Mouse (Mus musculus) testis, adult 2 months (tissue): ENCODE results near the gene Tmcc3. TPM values are rescaled to one million over a fixed set of nuclear protein-coding genes. Genes with fewer than 3 reads are reported as not detected.
A peak's percentile ranks its signal among the peaks of the same experiment; 100 is the strongest.

Experiments used
- H3K27ac ChIP-seq: fragments of 200-500 bp; 2 replicates; pipeline ENCODE4 v1.5.1; 2012; ENCODE audit warnings: low read depth, low read length; ENCODE audit not compliant: control insufficient read depth, insufficient read depth
- H3K27me3 ChIP-seq: fragments of 200-500 bp; 2 replicates; pipeline ENCODE4 v1.6.1; 2012; ENCODE audit warnings: mild to moderate bottlenecking, low read length, moderate library complexity; ENCODE audit not compliant: control insufficient read depth, insufficient read depth
- H3K36me3 ChIP-seq: fragments of 200-500 bp; 2 replicates; pipeline ENCODE4 v1.6.1; 2012; ENCODE audit warnings: mild to moderate bottlenecking, low read length; ENCODE audit not compliant: control insufficient read depth, insufficient read depth
- H3K4me1 ChIP-seq: fragments of 200-500 bp; 2 replicates; pipeline ENCODE4 v1.6.1; 2012; ENCODE audit warnings: low read length; ENCODE audit not compliant: control insufficient read depth, insufficient read depth
- H3K4me3 ChIP-seq: fragments of 200-500 bp; 2 replicates; pipeline ENCODE4 v1.5.1; 2012; ENCODE audit warnings: low read depth, mild to moderate bottlenecking, low read length, moderate library complexity, mixed read lengths; ENCODE audit not compliant: control insufficient read depth
- CTCF ChIP-seq: fragments of 200-500 bp; IDR thresholded peaks from 2 replicates; pipeline ENCODE4 v1.5.1; 2012; ENCODE audit warnings: low read depth, mild to moderate bottlenecking, inconsistent platforms, low read length, moderate library complexity; ENCODE audit not compliant: control insufficient read depth, insufficient read depth, insufficient replicate concordance
- POLR2A ChIP-seq: fragments of 200-500 bp; IDR thresholded peaks from 2 replicates; pipeline ENCODE4 v1.6.1; 2012; ENCODE audit warnings: low read depth, mild to moderate bottlenecking, inconsistent platforms, low read length, moderate library complexity; ENCODE audit not compliant: control insufficient read depth
- polyA plus RNA-seq: library from polyadenylated mRNA; depleted of rRNA; stranded (reverse); fragments of >200 nt; gene quantifications from 2 replicates; pipeline ENCODE4 v1.2.3, GENCODE M21; 2012

Tmcc3 gene
- polyA plus RNA-seq, 1 experiment: 5.7 TPM

DNA sequence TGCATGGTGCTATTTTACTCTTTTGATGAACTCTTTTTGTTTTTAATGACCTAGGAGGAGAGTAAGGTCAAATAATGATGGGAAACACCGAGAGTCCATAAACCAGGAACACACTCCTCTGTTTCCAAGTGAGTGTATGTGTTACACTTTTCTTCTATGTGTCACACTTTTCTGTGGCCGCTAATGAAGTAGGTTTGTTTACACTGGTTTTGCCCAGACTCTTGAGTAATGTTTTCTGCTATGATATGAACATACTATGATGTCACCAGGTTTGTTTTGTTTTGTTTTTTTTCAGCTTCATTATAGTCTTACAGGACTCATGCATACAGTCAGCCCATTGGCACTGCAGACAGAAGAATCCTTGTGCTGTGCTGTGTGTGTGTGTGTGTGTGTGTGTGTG, 243.6 kb downstream of the Tmcc3 start:
- no peak for TF ChIP-seq POLR2A
- TF ChIP-seq CTCF: no peak
- H3K27me3 ChIP-seq: no peaks in the 10 kb centered on the region
- no peak overlapping the region for H3K4me3 ChIP-seq
- peaks cover 11% of the 10 kb centered on the region for H3K4me1 ChIP-seq
- H3K27ac ChIP-seq: no peak overlapping the region
- H3K36me3 ChIP-seq: no peaks in the 10 kb centered on the region

DNA sequence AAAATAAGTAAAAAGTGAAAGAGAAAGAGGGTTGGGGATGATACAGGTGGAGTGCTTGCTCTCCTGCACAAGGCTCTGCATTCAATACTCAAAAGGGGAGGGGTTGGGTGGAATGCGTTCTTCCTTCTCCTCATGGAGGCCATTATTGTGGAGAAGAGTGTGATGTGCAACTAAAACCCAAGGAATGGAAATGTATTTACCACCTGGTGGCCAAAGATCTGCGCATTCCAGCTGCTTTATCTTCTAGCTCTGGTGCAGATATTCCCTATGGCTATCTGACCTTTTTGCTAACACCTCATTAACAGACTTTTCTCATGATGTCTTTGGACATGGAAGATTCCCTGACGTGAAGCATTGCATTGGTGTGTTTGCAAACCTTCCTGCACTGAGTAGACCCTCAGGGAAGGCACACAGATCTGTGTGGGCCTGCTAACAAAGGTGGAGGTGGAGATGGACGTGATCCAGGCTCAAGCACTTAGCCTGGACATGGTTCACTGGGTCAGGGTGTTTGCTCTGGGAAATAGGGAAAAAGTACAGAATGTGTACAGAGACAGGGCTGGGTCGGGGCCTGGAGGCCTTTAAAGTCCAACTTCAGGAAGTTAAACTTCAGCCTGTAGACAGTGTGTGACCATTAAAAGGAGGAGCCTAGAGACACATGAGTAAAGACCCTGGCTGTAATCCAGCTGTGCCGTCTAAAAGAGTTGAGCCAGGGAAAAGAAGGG, 245.8 kb downstream of the Tmcc3 start:
- no peak for TF ChIP-seq CTCF
- TF ChIP-seq POLR2A: no peak
- Histone ChIP-seq H3K27ac (no peak overlapping the region), H3K4me1 (no peaks in the 10 kb centered on the region), H3K36me3 (no peaks in the 10 kb centered on the region), H3K4me3 (no peak overlapping the region), H3K27me3 (no peaks in the 10 kb centered on the region)

DNA sequence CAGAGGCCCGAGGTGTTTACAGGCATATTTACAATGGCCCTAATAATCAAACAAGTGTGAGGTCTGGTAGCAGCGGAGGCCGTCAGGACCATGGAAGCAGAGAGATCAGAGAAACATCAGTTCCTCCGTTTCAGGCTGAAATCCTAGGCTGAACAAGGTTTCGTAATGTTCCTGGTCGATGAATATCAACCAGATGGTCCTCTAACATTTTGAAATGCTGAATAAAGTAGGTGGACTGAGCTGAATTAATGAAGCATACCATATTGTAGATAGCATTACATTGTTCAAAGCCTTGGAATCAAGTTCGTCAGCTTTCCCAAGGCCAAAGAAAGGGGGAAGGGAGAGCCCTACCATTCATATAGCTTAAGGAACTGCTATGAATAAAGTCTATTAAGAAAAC, 247.1 kb downstream of the Tmcc3 start:
- Histone ChIP-seq H3K4me1 (no peaks in the 10 kb centered on the region), H3K36me3 (no peaks in the 10 kb centered on the region), H3K27ac (no peak overlapping the region), H3K4me3 (no peak overlapping the region), H3K27me3 (no peaks in the 10 kb centered on the region)
- no peak for TF ChIP-seq CTCF
- TF ChIP-seq POLR2A: no peak

DNA sequence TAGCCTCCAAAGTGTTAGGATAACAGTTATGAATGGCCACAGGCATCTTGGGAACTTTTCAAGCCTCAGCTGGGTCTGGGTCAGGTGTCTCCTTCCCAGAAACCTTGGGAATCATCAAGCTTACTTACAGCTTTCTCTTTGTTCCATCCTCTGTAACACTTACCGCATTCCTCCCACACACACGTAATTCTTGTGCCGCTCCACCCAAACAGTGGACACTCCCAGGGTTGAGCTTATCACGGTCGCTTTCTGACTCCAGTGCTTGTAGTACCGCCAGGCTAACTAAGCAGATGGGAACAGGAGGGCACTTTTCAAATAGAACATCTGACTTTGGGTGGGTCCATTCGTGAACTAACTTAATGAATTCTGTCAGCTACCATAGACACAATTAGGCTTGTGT, 249.6 kb downstream of the Tmcc3 start:
- Histone ChIP-seq H3K27ac (no peak overlapping the region; the same call in 1 of the 2 replicates), H3K4me1 (no peaks in the 10 kb centered on the region), H3K27me3 (no peaks in the 10 kb centered on the region), H3K36me3 (no peaks in the 10 kb centered on the region), H3K4me3 (no peak overlapping the region)
- no peak for TF ChIP-seq POLR2A
- no peak for TF ChIP-seq CTCF

DNA sequence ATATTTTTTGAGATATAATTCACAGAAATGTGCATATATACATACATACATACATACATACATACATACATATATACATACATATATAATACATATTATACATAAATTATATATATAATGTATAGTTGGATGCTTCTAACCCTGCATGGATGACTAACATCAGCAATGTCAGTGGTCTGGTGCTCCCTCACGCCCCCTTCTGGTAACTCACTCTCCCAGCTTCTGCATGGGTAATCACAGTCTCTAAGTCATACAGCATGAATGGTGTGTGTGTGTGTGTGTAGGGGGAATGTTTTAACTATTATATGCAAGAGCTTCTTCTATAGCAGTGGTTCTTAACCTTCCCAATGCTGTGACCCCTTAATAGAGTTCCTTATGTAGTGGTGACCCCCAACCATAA, 250.4 kb downstream of the Tmcc3 start:
- H3K4me1 ChIP-seq: no peaks in the 10 kb centered on the region
- no peak overlapping the region for H3K27ac ChIP-seq
- H3K4me3 ChIP-seq: no peak overlapping the region
- no peaks in the 10 kb centered on the region for H3K27me3 ChIP-seq
- TF ChIP-seq POLR2A (no peak), CTCF (no peak)
- no peaks in the 10 kb centered on the region for H3K36me3 ChIP-seq

DNA sequence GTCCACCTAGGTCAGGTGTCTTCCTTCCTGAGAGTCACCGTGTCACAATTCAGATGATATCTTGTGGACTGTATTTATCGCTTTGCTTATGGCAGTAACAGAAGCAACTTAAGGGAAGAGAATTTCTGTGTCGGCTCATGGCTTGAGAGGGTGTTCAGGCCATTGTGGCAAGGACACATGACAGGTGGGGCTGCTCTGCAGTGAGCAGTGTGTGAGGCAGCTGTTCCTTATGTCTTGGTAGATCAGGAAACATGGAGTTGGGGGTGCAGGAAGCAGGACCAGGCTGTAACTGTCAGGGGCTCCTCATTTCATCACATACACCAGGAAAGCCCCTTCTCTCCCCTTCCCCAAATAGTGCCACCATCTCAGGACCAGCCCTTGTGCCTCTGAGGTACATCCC, 251.2 kb downstream of the Tmcc3 start:
- Histone ChIP-seq H3K36me3 (no peaks in the 10 kb centered on the region), H3K27ac (no peak overlapping the region), H3K4me1 (no peaks in the 10 kb centered on the region; the same call in 1 of the 2 replicates), H3K4me3 (no peak overlapping the region), H3K27me3 (no peaks in the 10 kb centered on the region)
- no peak for TF ChIP-seq POLR2A
- TF ChIP-seq CTCF: no peak

DNA sequence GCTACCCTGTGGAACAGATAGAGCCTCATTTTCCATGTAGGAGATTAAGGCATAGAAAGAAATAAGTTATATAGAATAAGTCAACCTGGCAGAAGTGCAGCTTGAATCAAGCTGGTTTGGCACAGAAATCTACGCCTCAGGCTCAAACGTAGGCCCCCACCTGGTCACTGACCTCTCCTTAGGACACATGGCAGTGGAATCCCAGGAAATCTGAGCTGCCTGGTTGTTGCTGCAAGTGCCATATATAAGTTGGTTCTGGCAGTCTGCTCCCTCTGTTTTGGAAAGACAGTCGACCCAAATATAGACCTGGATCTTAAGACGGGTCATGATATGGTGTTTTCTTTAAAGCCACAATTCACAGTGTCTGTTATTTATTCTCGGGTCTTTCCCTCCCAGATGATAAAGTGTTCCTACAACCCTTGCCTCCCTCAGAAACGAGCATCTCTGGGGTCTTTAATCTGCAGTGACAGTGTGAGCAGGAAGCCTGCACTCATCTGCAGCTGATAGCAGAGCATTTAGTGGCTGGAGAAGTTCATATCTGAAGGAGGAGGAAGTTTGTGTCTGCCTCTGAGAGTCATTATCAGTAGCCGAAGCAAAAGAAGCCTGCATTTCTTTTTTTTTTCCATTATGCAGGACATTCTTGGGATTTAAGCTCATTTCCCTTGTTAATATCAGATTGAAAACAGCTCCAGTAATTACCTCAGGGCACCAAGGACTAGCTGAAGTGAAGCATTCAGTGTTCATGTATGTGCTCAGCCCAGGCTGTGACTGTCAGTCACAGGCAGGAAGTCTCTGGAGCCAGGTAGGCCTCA, 253.9 kb downstream of the Tmcc3 start:
- no peak overlapping the region for H3K4me3 ChIP-seq
- H3K36me3 ChIP-seq: no peaks in the 10 kb centered on the region
- H3K27me3 ChIP-seq: no peaks in the 10 kb centered on the region
- peaks cover 2% of the 10 kb centered on the region; the same call in 1 of the 2 replicates for H3K4me1 ChIP-seq
- 0 out of 2 replicates have a peak overlapping the region, but pooled peaks have one; percentile 36 for H3K27ac ChIP-seq
- no peak for TF ChIP-seq POLR2A
- no peak for TF ChIP-seq CTCF
